Mouse (Mus musculus): Measurements from ENCODE around the gene Ercc6.

Gene Ercc6

DNA sequence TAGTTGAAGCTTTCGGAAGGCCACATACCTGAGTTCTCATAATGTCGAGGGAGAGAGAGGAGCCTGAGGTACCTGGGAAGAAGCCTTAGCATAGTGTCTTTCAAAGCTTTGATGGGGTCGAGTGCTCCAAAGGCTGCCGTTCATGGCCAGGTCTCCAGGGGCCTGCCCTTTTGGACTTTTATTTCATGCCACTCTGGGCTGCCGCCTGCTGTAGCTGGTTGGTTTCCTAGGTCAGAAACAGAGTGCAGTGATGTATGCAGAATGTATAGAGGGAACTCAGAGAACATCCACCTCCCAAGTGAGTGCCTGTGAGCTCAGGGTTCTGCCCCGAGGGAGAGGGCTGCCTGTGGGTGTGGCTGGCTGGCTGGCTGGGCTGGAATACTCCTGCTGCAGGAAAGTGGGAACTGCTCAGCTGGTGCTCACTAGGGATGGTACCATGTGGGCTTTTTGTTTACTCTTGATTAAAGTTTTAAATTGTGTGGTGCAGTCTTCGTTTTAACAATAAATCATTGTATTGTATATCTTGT is 7.1 kb downstream of the Ercc6 start:
- DNase-seq: no peak

GRCm38 (mm10) chr14:32522336-32522735 is 9.0 kb downstream of the Ercc6 start:
- DNase-seq: no peak

DNA sequence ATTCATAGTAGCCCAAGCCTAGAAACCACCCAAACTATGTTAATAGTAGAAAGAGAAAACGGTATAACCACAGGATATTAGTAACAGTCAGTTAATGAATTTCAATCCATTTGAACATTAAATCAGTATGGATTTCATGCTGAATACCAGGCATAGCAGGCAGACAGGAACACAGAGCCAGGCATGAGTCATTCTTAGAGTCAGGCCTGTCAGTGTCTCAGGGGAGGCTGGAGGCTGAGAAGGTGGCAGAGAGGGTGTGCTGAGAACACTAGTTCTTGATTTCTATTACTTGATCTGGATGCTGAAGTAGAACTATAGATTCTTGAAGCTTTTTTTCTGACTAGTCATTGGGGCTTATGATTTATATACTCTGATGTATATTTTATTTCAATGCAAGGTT is 10.8 kb downstream of the Ercc6 start:
- no peak for DNase-seq

- DNase-seq: no peak
These were observed 12.8 kb downstream of the Ercc6 start for GRCm38 (mm10) chr14:32525996-32526705.

DNA sequence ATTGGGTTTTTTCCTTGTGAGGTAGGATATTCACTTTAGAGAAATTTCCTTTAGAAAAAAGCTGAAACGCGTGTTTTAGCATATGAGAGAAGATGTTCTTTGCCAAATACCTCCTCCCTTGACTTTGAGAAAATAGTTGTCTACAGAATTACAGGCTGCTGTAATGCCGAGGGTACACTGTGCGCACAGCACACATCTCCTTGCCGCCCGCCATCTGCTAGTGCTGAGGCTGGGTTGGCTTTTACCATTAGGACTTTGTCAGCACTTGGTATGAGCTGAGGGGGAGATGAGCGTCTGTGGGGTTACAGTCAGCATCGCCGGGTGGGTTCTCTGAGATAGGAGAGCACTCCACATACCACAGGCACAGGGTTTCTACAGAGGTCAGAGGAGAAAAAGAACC is 13.9 kb downstream of the Ercc6 start:
- no peak for DNase-seq

DNA sequence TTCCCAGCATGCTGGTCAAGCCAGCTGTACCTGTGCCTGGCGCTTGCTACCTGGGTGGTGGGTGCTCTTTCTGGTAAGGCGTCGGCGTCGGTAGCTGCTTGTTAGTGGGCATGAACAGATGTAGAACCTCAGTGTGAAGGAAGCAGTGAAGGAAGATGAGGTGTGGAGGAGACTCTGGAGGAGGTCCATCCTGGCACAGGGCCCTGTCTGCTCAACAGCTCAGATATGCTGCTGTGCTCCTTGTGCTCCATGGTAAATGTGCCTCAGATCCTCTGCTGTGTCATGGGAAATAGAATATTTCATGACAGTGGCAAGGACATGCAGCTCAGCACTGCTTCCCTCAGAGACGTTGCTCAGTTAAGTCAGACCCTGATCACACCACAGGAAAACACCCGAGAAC is 15.7 kb downstream of the Ercc6 start:
- peak; percentile 50 for DNase-seq

DNA sequence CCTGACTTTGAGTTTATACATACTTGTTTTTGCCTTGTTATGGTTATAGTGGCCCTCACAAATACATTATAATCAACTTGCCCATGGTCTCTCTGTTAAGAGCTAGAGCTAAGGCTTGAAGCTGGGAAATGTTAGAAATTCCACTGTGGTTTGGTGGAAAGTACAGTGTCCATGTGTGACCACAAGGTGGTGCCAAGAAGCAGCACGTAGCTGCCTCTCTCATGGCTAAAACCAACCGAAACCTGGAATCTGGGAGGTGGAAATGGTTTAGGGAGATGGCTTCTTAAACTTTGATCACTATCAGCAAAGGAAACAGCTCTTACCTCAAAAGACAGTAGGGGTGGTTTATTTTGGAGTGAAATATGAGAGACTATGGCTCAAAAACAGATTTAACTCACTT is 17.6 kb downstream of the Ercc6 start:
- DNase-seq: no peak

DNA sequence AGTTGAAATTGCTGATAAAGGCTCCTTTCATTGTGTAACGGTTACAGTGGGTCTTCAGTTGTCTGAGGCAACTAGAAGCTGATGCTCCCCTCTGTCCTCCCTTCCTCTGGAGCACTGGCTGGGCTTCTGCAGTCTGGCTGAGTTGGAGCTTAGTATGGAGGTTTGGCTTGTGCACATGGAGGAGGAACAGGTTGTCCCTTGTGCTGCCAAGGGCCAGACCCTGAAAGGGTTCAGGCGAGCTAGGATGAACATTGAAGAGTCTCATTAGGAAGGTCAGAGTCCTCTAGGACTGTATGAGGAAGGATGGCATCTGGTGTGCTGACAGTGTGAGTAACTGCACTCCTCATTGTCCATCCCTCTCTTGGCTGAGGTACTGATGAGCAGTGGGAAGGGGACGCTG is 18.1 kb downstream of the Ercc6 start:
- no peak for DNase-seq

DNA sequence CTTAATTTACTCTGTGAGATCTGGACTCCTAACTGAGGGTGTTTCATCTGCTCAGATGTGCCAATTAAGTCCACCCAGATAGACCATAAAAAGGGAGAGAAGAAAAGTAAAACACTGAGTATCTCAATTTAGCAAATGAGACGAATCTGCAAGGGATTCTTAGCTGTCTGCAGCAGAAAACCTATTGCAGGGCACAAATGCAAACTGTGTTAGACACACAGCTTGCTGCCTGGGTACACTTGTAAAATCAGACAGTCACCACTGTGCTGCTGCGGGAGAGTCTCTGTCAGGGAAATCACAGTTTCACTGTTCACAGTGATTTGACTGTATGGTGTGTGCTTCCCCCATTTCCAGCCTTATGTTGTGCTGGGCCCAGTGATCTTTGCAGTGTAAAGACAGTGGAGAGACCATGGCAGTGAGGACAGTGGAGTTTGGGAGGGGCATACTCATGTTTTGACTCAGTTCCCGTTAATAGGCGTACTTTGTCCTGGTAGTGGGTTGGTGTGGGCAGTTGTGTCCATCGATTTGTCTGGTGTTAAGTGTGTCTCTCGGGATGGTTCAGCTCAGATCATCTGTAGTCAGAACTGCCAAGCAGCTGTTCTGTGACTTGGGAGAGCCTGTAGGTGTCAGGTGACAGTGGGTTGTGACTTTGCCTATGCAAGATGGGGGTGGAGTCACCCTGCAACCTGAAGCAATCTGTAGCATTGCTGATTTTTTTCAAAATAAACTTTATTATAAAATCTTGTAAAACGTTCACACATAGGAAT is 19.2 kb downstream of the Ercc6 start:
- DNase-seq: no peak

- no peak for DNase-seq
These were observed 19.8 kb downstream of the Ercc6 start for GRCm38 (mm10) chr14:32533148-32533520.

DNA sequence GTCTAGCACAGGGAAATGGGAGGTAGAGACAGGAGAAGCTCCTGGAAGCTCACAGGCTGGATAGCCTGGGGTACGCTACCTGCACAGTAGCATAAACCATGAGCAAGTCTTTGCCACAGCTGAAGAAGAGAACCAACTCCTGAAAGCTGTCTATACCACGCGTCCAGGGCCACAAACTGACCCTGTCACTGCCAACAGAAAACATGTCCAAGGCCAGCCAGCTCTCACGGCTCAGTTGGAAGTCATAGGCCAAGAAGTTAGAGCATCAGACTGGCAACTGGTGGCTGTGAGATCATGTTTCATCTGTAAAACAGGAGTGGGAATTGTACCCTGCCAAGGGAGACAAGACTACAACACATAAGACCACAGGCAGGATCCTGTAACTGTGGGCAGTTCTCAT is 20.3 kb downstream of the Ercc6 start:
- no peak for DNase-seq

- no peak for DNase-seq
These were observed 20.8 kb downstream of the Ercc6 start for GRCm38 (mm10) chr14:32534137-32534536.

- DNase-seq: peak; percentile 40
These were observed 23.4 kb downstream of the Ercc6 start for GRCm38 (mm10) chr14:32536763-32537162.

GRCm38 (mm10) chr14:32538115-32538514 is 24.8 kb downstream of the Ercc6 start:
- no peak for DNase-seq

- no peak for DNase-seq
These were observed 29.8 kb downstream of the Ercc6 start for GRCm38 (mm10) chr14:32543075-32543474.

GRCm38 (mm10) chr14:32546676-32547075 is 33.4 kb downstream of the Ercc6 start:
- DNase-seq: no peak

GRCm38 (mm10) chr14:32551854-32552253 is 38.5 kb downstream of the Ercc6 start:
- no peak for DNase-seq

DNA sequence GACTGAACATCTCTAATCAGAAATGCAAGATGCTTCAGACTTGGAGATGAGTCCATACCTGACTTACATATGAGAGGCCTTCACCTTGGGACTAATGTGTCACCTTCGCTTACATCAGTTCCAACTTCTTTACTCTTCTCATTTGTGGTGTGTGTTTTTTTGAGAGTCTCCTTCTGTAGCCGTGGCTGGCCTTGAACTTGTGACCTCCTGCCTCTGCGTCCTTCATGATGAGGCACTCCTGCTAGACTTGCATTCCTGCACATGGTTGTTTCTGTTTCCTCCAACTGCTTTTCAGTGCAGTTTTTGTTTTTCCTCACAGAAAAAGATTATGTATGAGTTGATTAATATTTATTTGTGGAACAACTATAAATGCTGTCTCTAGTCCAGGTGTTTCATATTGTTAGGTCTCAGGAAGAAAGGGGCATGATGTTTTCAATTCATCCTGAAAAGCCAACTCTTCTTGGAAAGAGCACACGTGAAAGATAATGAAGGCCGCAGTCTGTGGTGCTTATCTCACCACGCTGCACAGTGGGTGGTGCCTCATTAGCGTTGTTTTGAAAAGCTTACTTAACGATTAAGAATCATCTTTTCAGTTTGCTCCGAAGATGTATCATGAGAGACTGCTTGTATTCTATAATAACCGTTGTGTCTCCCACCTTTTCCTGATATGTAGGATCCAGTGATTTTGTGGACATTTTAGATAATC is 40.0 kb downstream of the Ercc6 start:
- DNase-seq: no peak

DNA sequence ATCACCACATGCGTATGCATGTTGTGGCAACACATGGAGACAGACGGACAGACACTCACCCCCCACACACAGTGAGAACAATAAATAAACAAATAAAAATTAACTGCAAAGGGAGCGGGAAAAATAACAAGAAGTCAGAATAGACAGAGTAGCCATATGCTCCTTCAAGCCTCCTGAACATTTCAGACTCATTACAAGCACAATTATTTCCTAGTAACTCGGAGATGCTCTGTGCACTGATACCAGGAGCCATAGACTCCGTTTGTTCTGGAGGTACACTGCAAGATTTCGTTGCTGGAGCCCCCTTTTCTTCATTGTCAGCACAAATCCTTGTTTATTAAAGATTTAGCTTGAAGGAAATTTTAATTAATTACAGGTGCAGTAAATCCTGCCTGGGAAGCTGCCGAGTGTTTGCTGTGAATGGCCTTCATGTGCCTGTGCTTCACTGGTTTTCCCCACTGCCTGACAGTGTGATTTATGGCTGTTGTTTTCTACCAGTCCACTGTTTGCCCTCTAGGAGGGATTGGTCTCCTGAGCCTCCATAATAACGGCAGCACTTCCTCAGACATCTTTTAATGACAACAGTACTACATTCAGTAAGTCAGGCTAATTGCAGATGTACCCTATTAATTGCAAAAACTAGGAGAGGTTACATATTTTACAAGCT is 41.7 kb downstream of the Ercc6 start:
- DNase-seq: no peak

DNA sequence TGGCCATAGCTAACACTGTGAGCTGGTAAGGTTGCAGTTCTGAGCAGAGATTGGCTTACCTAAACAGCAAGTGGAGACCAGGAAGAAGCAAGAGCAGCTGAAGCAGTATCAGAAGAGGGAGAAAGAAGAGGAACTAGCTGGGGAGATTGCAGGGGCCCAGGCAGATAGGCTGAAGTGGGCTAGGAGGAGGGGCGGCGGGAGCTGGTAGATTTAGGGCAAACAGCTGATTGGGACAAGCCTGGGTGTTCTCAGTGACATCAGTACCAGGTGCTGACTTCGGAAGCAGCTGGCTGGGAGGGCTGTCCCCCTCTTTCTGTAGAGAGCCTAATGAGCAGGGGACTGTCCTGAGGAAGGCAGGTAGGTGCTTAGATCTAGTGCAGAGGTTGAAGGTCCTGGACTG is 48.1 kb downstream of the Ercc6 start:
- no peak for DNase-seq

- no peak for DNase-seq
These were observed 50.3 kb downstream of the Ercc6 start for GRCm38 (mm10) chr14:32563661-32564060.

- no peak for DNase-seq
These were observed 59.2 kb downstream of the Ercc6 start for GRCm38 (mm10) chr14:32572519-32572918.

- no peak for DNase-seq
These were observed 65.1 kb downstream of the Ercc6 start for GRCm38 (mm10) chr14:32578420-32578819.
